Mouse (Mus musculus) cortical plate, adult 2 months (tissue): Measurements from ENCODE around the gene Entpd5. TPM values are rescaled to one million over a fixed set of nuclear protein-coding genes. Genes with fewer than 3 reads are reported as not detected.

ENCODE experiments used
- H3K27ac ChIP-seq: fragments of 200-500 bp; 2 replicates; pipeline ENCODE4 v1.5.1; 2012; ENCODE audit warnings: low read length, control low read depth, inconsistent platforms; ENCODE audit not compliant: insufficient read depth
- H3K4me1 ChIP-seq: fragments of 200-500 bp; 2 replicates; pipeline ENCODE4 v1.6.1; 2011; ENCODE audit warnings: low read length; ENCODE audit not compliant: control insufficient read depth, insufficient read depth
- H3K4me3 ChIP-seq: fragments of 200-500 bp; 2 replicates; pipeline ENCODE4 v1.5.1; 2011; ENCODE audit warnings: mild to moderate bottlenecking, low read length, control low read depth; ENCODE audit not compliant: insufficient read depth
- CTCF ChIP-seq: fragments of 200-500 bp; IDR thresholded peaks from 2 replicates; pipeline ENCODE4 v1.5.1; 2011; ENCODE audit warnings: mild to moderate bottlenecking, control low read depth, low read length; ENCODE audit not compliant: insufficient read depth; ENCODE audit errors: extremely low read depth
- POLR2A ChIP-seq: fragments of 200-500 bp; IDR thresholded peaks from 2 replicates; pipeline ENCODE4 v1.6.1; 2011; ENCODE audit warnings: mild to moderate bottlenecking, low read length, control low read depth; ENCODE audit not compliant: insufficient read depth; ENCODE audit errors: extremely low read depth
- polyA plus RNA-seq: library from polyadenylated mRNA; depleted of rRNA; stranded (reverse); fragments of >200 nt; gene quantifications from 2 replicates; pipeline ENCODE4 v1.2.3, GENCODE M21; 2012

Entpd5 gene
- polyA plus RNA-seq, 1 experiment: 20.3 TPM

- Histone ChIP-seq H3K27ac (peak overlapping the region; percentile 37; the same call in 1 of the 2 replicates), H3K4me3 (no peak overlapping the region), H3K4me1 (no peaks in the 10 kb centered on the region)
- TF ChIP-seq CTCF (no peak), POLR2A (no peak)
Observed at GRCm38 (mm10) chr12:84400068-84400467, 8.8 kb downstream of the Entpd5 start.

- TF ChIP-seq POLR2A (no peak), CTCF (no peak)
Observed at GRCm38 (mm10) chr12:84399663-84400062, 9.2 kb downstream of the Entpd5 start.

GRCm38 (mm10) chr12:84399135-84399534 is 9.7 kb downstream of the Entpd5 start:
- TF ChIP-seq POLR2A (no peak), CTCF (no peak)
- Histone ChIP-seq H3K4me1 (no peaks in the 10 kb centered on the region), H3K27ac (no peak overlapping the region), H3K4me3 (no peak overlapping the region)

More at GRCm38 (mm10) chr12:84399663-84400062, 9.2 kb downstream of the Entpd5 start:
- Histone ChIP-seq H3K4me3 (no peak overlapping the region), H3K4me1 (no peaks in the 10 kb centered on the region), H3K27ac (peak overlapping the region; percentile 37; the same call in 1 of the 2 replicates)

- Histone ChIP-seq H3K4me3 (no peak overlapping the region), H3K4me1 (no peaks in the 10 kb centered on the region), H3K27ac (no peak overlapping the region)
- TF ChIP-seq POLR2A (no peak), CTCF (no peak)
Observed at GRCm38 (mm10) chr12:84398629-84399028, 10.2 kb downstream of the Entpd5 start.

GRCm38 (mm10) chr12:84397685-84398084 is 11.1 kb downstream of the Entpd5 start:
- Histone ChIP-seq H3K4me1 (no peaks in the 10 kb centered on the region), H3K27ac (no peak overlapping the region), H3K4me3 (no peak overlapping the region)
- TF ChIP-seq CTCF (no peak), POLR2A (no peak)

- TF ChIP-seq CTCF: no peak
- Histone ChIP-seq H3K4me1 (no peaks in the 10 kb centered on the region), H3K27ac (no peak overlapping the region), H3K4me3 (no peak overlapping the region)
Observed at GRCm38 (mm10) chr12:84396947-84397679, 11.7 kb downstream of the Entpd5 start.

GRCm38 (mm10) chr12:84393847-84394246 is 15.0 kb downstream of the Entpd5 start:
- no peak for TF ChIP-seq CTCF
- TF ChIP-seq POLR2A: no peak

GRCm38 (mm10) chr12:84392681-84393080 is 16.1 kb downstream of the Entpd5 start:
- TF ChIP-seq POLR2A: no peak
- no peak for TF ChIP-seq CTCF
- no peak overlapping the region for H3K27ac ChIP-seq
- no peaks in the 10 kb centered on the region for H3K4me1 ChIP-seq
- H3K4me3 ChIP-seq: no peak overlapping the region

More at GRCm38 (mm10) chr12:84393847-84394246, 15.0 kb downstream of the Entpd5 start:
- H3K4me3 ChIP-seq: no peak overlapping the region
- no peak overlapping the region for H3K27ac ChIP-seq
- no peaks in the 10 kb centered on the region for H3K4me1 ChIP-seq

GRCm38 (mm10) chr12:84390336-84390735 is 18.5 kb downstream of the Entpd5 start:
- no peak overlapping the region for H3K4me3 ChIP-seq
- TF ChIP-seq CTCF (no peak), POLR2A (no peak)
- H3K4me1 ChIP-seq: no peaks in the 10 kb centered on the region

GRCm38 (mm10) chr12:84388774-84389400 is 19.9 kb downstream of the Entpd5 start:
- no peaks in the 10 kb centered on the region for H3K4me1 ChIP-seq
- TF ChIP-seq POLR2A: no peak
- no peak for TF ChIP-seq CTCF
- no peak overlapping the region for H3K4me3 ChIP-seq
- no peak overlapping the region for H3K27ac ChIP-seq

More at GRCm38 (mm10) chr12:84390336-84390735, 18.5 kb downstream of the Entpd5 start:
- no peak overlapping the region for H3K27ac ChIP-seq
